Mouse (Mus musculus): Measurements from ENCODE around the gene Polr2c. TPM values are rescaled to one million over a fixed set of nuclear protein-coding genes. Genes with fewer than 3 reads are reported as not detected.

The Polr2c gene
- polyA plus RNA-seq, 1 experiment from 2014 or later = 118 TPM

DNA sequence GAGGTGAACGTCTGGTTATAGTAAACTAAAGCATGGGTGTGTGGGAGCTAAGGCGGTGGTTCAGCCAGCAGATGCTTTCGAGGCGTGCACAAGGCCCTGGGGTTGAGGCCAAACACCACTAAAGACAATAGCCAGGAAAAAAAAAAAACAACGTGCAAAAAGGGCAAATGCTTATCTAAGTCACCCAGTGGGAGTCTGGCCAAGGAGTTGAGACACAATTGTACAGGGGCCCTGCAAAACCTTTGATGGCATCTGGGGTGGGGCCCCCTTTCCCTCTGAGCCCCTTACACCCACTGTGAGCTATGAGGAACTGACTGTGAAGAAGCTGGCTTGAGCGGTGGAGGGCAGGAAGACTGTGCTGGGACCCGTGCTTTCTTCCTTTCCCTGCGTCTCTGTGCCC, 65.4 kb downstream of the Polr2c start:
- H3K9ac ChIP-seq (replicated peaks; ENCODE audit: low read depth, low read length) = no peak overlapping the region
- no peak for ATAC-seq (ENCODE audit: low read depth)
- H3K4me3 ChIP-seq (ENCODE audit: low read depth, low read length) = no peak overlapping the region
- H3K4me1 ChIP-seq (ENCODE audit: control insufficient read depth, insufficient read depth, low read length) = peaks cover 3% of the 10 kb centered on the region; the same call in 1 of the 2 replicates
- H3K4me2 ChIP-seq (ENCODE audit: low read depth, low read length) = no peak overlapping the region
- H3K27me3 ChIP-seq (ENCODE audit: control insufficient read depth, insufficient read depth, low read length) = no peaks in the 10 kb centered on the region; the same call in 1 of the 2 replicates
- H3K9me3 ChIP-seq (ENCODE audit: control insufficient read depth, low read length) = no peaks in the 10 kb centered on the region
- H3K36me3 ChIP-seq (ENCODE audit: control insufficient read depth, insufficient read depth, low read length) = no peaks in the 10 kb centered on the region
- H3K27ac ChIP-seq (ENCODE audit: low read depth, low read length) = no peak overlapping the region
- WGBS = 22% methylated on average over 8 of the region's 8 CpGs

Other genes with a start within 250 kb of the Polr2c start
- gene Arl2bp, start 190.8 kb upstream of the Polr2c start, polyA plus RNA-seq (2014; fragmentation: Nextera tagmentation; extraction: Ambion mirVana) = 71.1 and 105 TPM in 2 replicates
- gene Pllp, start 161.2 kb upstream of the Polr2c start, polyA plus RNA-seq (2014; fragmentation: Nextera tagmentation; extraction: Ambion mirVana) = 2.2 and 2.9 TPM in 2 replicates
- gene Ccl22, start 111.9 kb upstream of the Polr2c start, polyA plus RNA-seq (2014; fragmentation: Nextera tagmentation; extraction: Ambion mirVana) = not detected in 2 replicates
- 25.8 and 41.6 TPM in 2 replicates for gene Cx3cl1, start 85.4 kb upstream of the Polr2c start, polyA plus RNA-seq (2014; fragmentation: Nextera tagmentation; extraction: Ambion mirVana)
- 0.79 and 1.4 TPM in 2 replicates for gene Ccl17, start 47.0 kb upstream of the Polr2c start, polyA plus RNA-seq (2014; fragmentation: Nextera tagmentation; extraction: Ambion mirVana)
- 62.3 and 67.1 TPM in 2 replicates for gene Coq9, start 19.1 kb upstream of the Polr2c start, polyA plus RNA-seq (2014; fragmentation: Nextera tagmentation; extraction: Ambion mirVana)
- gene Ciapin1, start 19.1 kb upstream of the Polr2c start, polyA plus RNA-seq (2014; fragmentation: Nextera tagmentation; extraction: Ambion mirVana) = 149 and 174 TPM in 2 replicates
- 66.6 and 103 TPM in 2 replicates for gene Dok4, start 18.9 kb downstream of the Polr2c start, polyA plus RNA-seq (2014; fragmentation: Nextera tagmentation; extraction: Ambion mirVana)
- 2.9 and 7.9 TPM in 2 replicates for gene Ccdc102a, start 60.6 kb downstream of the Polr2c start, polyA plus RNA-seq (2014; fragmentation: Nextera tagmentation; extraction: Ambion mirVana)
- gene Adgrg5, start 66.2 kb downstream of the Polr2c start, polyA plus RNA-seq (2014; fragmentation: Nextera tagmentation; extraction: Ambion mirVana) = 0.11 and 0.21 TPM in 2 replicates
- gene Adgrg1, start 117.3 kb downstream of the Polr2c start, polyA plus RNA-seq (2014; fragmentation: Nextera tagmentation; extraction: Ambion mirVana) = 93.5 and 116 TPM in 2 replicates
- 1.1 and 2.0 TPM in 2 replicates for gene Adgrg3, start 160.2 kb downstream of the Polr2c start, polyA plus RNA-seq (2014; fragmentation: Nextera tagmentation; extraction: Ambion mirVana)
- 0.61 and 0.88 TPM in 2 replicates for gene Drc7, start 197.7 kb downstream of the Polr2c start, polyA plus RNA-seq (2014; fragmentation: Nextera tagmentation; extraction: Ambion mirVana)
- 39.4 and 44.3 TPM in 2 replicates for gene Katnb1, start 223.7 kb downstream of the Polr2c start, polyA plus RNA-seq (2014; fragmentation: Nextera tagmentation; extraction: Ambion mirVana)

Measured in neural tube, embryonic 14.5 days (tissue).